Mouse (Mus musculus) kidney, embryonic 16.5 days (tissue): Measurements from ENCODE around the gene Zbtb14. TPM values are rescaled to one million over a fixed set of nuclear protein-coding genes. Genes with fewer than 3 reads are reported as not detected.

ENCODE experiments used
- ATAC-seq: fragments of 200-750 bp; cut with Nextera tagmentation; 2 replicates; pipeline ENCODE4 v1.8.0; 2017; ENCODE audit warnings: moderate TSS enrichment; ENCODE audit not compliant: low FRiP score, low TSS enrichment
- H3K27ac ChIP-seq: fragments of 300-500 bp; sonication (generic); 2 replicates; pipeline ENCODE4 v1.5.1; 2014; ENCODE audit warnings: low read length
- H3K27me3 ChIP-seq: fragments of 300-500 bp; sonication (generic); 2 replicates; pipeline ENCODE4 v1.6.1; 2014; ENCODE audit warnings: low read length, control low read depth, mixed read lengths; ENCODE audit not compliant: insufficient read depth
- H3K36me3 ChIP-seq: fragments of 300-500 bp; sonication (generic); 2 replicates; pipeline ENCODE4 v1.6.1; 2014; ENCODE audit warnings: low read length, control low read depth, mixed read lengths; ENCODE audit not compliant: insufficient read depth
- H3K4me1 ChIP-seq: fragments of 300-500 bp; sonication (generic); 2 replicates; pipeline ENCODE4 v1.6.1; 2014; ENCODE audit warnings: low read length, control low read depth, mixed read lengths; ENCODE audit not compliant: insufficient read depth
- H3K4me2 ChIP-seq: fragments of 300-500 bp; sonication (generic); replicated peaks from 2 replicates; pipeline ENCODE4 v1.6.1; 2014; ENCODE audit warnings: low read depth, low read length
- H3K4me3 ChIP-seq: fragments of 300-500 bp; sonication (generic); 2 replicates; pipeline ENCODE4 v1.5.1; 2014; ENCODE audit warnings: mild to moderate bottlenecking, low read length
- H3K9ac ChIP-seq: fragments of 300-500 bp; sonication (generic); replicated peaks from 2 replicates; pipeline ENCODE4 v1.6.1; 2014; ENCODE audit warnings: low read length
- H3K9me3 ChIP-seq: fragments of 300-500 bp; sonication (generic); 2 replicates; pipeline ENCODE4 v1.6.1; 2016; ENCODE audit warnings: low read length, control low read depth
- WGBS: fragments of 180-500 bp; shearing (Covaris S2); extraction: QIAGEN DNeasy Blood & Tissue Kit; methylation state at CpG from one replicate; pipeline ENCODE4 v1.1.7; 2014; 5-methylcytosine and 5-hydroxymethylcytosine counted together
- polyA plus RNA-seq: library from polyadenylated mRNA; unstranded; fragments of >200 nt; fragmentation: Nextera tagmentation; extraction: Ambion mirVana; gene quantifications from 2 replicates; pipeline ENCODE4 v1.2.1, GENCODE M21; 2015

Gene Zbtb14
- polyA plus RNA-seq: 24.7 and 24.9 TPM in 2 replicates

GRCm38 (mm10) chr17:69382511-69383100 is at the start of gene Zbtb14:
TSS of gene Zbtb14 (plus strand) at chr17:69383050.
- peak within 1 kb of the TSS; percentile 99 for H3K27ac ChIP-seq
- peak; percentile 96 for ATAC-seq
- H3K4me1 ChIP-seq: peaks cover 11% of the 10 kb centered on the region
- H3K9me3 ChIP-seq: no peaks in the 10 kb centered on the region
- peak within 1 kb of the TSS; percentile 98 for H3K9ac ChIP-seq
- H3K36me3 ChIP-seq: peaks cover 13% of the 10 kb centered on the region
- WGBS: under 1% methylated on average over 40 of the region's 72 CpGs
- H3K4me3 ChIP-seq: peak within 1 kb of the TSS; percentile 86
- peak within 1 kb of the TSS; percentile 68 for H3K4me2 ChIP-seq
- no peaks in the 10 kb centered on the region for H3K27me3 ChIP-seq

GRCm38 (mm10) chr17:69346056-69346455 is 36.8 kb upstream of the Zbtb14 start:
- H3K27ac ChIP-seq: no peak overlapping the region
- H3K27me3 ChIP-seq: no peaks in the 10 kb centered on the region
- H3K4me3 ChIP-seq: no peak overlapping the region
- H3K4me1 ChIP-seq: no peaks in the 10 kb centered on the region
- no peaks in the 10 kb centered on the region for H3K9me3 ChIP-seq
- no peak overlapping the region for H3K4me2 ChIP-seq
- WGBS: 81% methylated on average over 7 of the region's 7 CpGs
- H3K9ac ChIP-seq: no peak overlapping the region
- ATAC-seq: no peak
- H3K36me3 ChIP-seq: no peaks in the 10 kb centered on the region

- H3K4me2 ChIP-seq: no peak overlapping the region
- no peak overlapping the region for H3K4me3 ChIP-seq
- H3K9me3 ChIP-seq: no peaks in the 10 kb centered on the region
- no peaks in the 10 kb centered on the region for H3K36me3 ChIP-seq
- H3K27me3 ChIP-seq: no peaks in the 10 kb centered on the region
- H3K4me1 ChIP-seq: no peaks in the 10 kb centered on the region
- WGBS: 26% methylated on average over 8 of the region's 8 CpGs
- no peak overlapping the region for H3K27ac ChIP-seq
- no peak overlapping the region for H3K9ac ChIP-seq
- peak; percentile 23; the same call in 1 of the 2 replicates for ATAC-seq
Measured at GRCm38 (mm10) chr17:69349014-69349531, 33.8 kb upstream of the Zbtb14 start.

GRCm38 (mm10) chr17:69365049-69365448 is 17.8 kb upstream of the Zbtb14 start:
- Histone ChIP-seq H3K4me3 (no peak overlapping the region), H3K36me3 (no peaks in the 10 kb centered on the region), H3K9ac (no peak overlapping the region), H3K4me2 (no peak overlapping the region), H3K4me1 (no peaks in the 10 kb centered on the region), H3K27me3 (no peaks in the 10 kb centered on the region), H3K9me3 (peaks cover 4% of the 10 kb centered on the region; the same call in 1 of the 2 replicates), H3K27ac (no peak overlapping the region)
- no peak for ATAC-seq
- WGBS: 82% methylated on average over 3 of the region's 3 CpGs

GRCm38 (mm10) chr17:69380838-69381237 is 2.0 kb upstream of the Zbtb14 start:
- H3K4me1 ChIP-seq: peaks cover 11% of the 10 kb centered on the region
- no peaks in the 10 kb centered on the region for H3K9me3 ChIP-seq
- no peaks in the 10 kb centered on the region for H3K27me3 ChIP-seq
- WGBS: 94% methylated on average over 8 of the region's 8 CpGs
- no peak overlapping the region for H3K4me2 ChIP-seq
- no peak for ATAC-seq
- H3K27ac ChIP-seq: no peak overlapping the region
- H3K36me3 ChIP-seq: no peaks in the 10 kb centered on the region; the same call in 1 of the 2 replicates
- H3K9ac ChIP-seq: no peak overlapping the region
- H3K4me3 ChIP-seq: no peak overlapping the region

- peak overlapping the region; percentile 86 for H3K4me3 ChIP-seq
- peak overlapping the region; percentile 68 for H3K4me2 ChIP-seq
- under 1% methylated on average over 79 of the region's 128 CpGs for WGBS
- H3K9me3 ChIP-seq: no peaks in the 10 kb centered on the region
- H3K27me3 ChIP-seq: no peaks in the 10 kb centered on the region
- peaks cover 21% of the 10 kb centered on the region for H3K36me3 ChIP-seq
- peak overlapping the region; percentile 98 for H3K9ac ChIP-seq
- peak; percentile 79 for ATAC-seq
- peaks cover 11% of the 10 kb centered on the region for H3K4me1 ChIP-seq
- H3K27ac ChIP-seq: peak overlapping the region; percentile 99
Measured at GRCm38 (mm10) chr17:69383201-69383940, 521 bp downstream of the Zbtb14 start.

- no peaks in the 10 kb centered on the region for H3K9me3 ChIP-seq
- WGBS: under 1% methylated on average over 37 of the region's 37 CpGs
- peaks cover 11% of the 10 kb centered on the region for H3K4me1 ChIP-seq
- H3K9ac ChIP-seq: peak overlapping the region; percentile 98
- H3K36me3 ChIP-seq: peaks cover 21% of the 10 kb centered on the region
- H3K4me2 ChIP-seq: peak overlapping the region; percentile 68
- H3K27ac ChIP-seq: peak overlapping the region; percentile 99
- no peaks in the 10 kb centered on the region for H3K27me3 ChIP-seq
- peak overlapping the region; percentile 86 for H3K4me3 ChIP-seq
- ATAC-seq: peak; percentile 7; the same call in 1 of the 2 replicates
Measured at GRCm38 (mm10) chr17:69383941-69384665, 1.3 kb downstream of the Zbtb14 start.

- peaks cover 3% of the 10 kb centered on the region; the same call in 1 of the 2 replicates for H3K36me3 ChIP-seq
- no peak overlapping the region for H3K4me3 ChIP-seq
- H3K4me1 ChIP-seq: peaks cover 5% of the 10 kb centered on the region
- H3K9ac ChIP-seq: no peak overlapping the region
- H3K27ac ChIP-seq: no peak overlapping the region
- no peaks in the 10 kb centered on the region for H3K27me3 ChIP-seq
- no peak for ATAC-seq
- H3K4me2 ChIP-seq: peak overlapping the region; percentile 11; the same call in 1 of the 2 replicates
- 48% methylated on average over 15 of the region's 16 CpGs for WGBS
- H3K9me3 ChIP-seq: no peaks in the 10 kb centered on the region
Measured at GRCm38 (mm10) chr17:69396147-69397033, 13.5 kb downstream of the Zbtb14 start.

GRCm38 (mm10) chr17:69397163-69397562 is 14.3 kb downstream of the Zbtb14 start:
- ATAC-seq: no peak
- H3K9ac ChIP-seq: no peak overlapping the region
- no peak overlapping the region for H3K27ac ChIP-seq
- H3K36me3 ChIP-seq: no peaks in the 10 kb centered on the region
- no peak overlapping the region for H3K4me2 ChIP-seq
- peaks cover 5% of the 10 kb centered on the region for H3K4me1 ChIP-seq
- no peak overlapping the region for H3K4me3 ChIP-seq
- 38% methylated on average over 5 of the region's 5 CpGs for WGBS
- no peaks in the 10 kb centered on the region for H3K9me3 ChIP-seq
- no peaks in the 10 kb centered on the region for H3K27me3 ChIP-seq
